Mouse (Mus musculus): Measurements from ENCODE around the gene Nt5dc1.

GRCm38 (mm10) chr10:34341014-34341413 lies 77.3 kb downstream of the Nt5dc1 start:
- TF ChIP-seq CTCF (IDR thresholded peaks at IDR 0.05; ENCODE audit: extremely low read depth, insufficient read depth, low read length) (no peak), POLR2A (IDR thresholded peaks at IDR 0.05; ENCODE audit: extremely low read depth, insufficient read depth, low read length) (no peak)

All from cortical plate, adult 2 months (tissue).